8 mouse cellular contexts compared by ENCODE assay signal in the genomic region with DNA sequence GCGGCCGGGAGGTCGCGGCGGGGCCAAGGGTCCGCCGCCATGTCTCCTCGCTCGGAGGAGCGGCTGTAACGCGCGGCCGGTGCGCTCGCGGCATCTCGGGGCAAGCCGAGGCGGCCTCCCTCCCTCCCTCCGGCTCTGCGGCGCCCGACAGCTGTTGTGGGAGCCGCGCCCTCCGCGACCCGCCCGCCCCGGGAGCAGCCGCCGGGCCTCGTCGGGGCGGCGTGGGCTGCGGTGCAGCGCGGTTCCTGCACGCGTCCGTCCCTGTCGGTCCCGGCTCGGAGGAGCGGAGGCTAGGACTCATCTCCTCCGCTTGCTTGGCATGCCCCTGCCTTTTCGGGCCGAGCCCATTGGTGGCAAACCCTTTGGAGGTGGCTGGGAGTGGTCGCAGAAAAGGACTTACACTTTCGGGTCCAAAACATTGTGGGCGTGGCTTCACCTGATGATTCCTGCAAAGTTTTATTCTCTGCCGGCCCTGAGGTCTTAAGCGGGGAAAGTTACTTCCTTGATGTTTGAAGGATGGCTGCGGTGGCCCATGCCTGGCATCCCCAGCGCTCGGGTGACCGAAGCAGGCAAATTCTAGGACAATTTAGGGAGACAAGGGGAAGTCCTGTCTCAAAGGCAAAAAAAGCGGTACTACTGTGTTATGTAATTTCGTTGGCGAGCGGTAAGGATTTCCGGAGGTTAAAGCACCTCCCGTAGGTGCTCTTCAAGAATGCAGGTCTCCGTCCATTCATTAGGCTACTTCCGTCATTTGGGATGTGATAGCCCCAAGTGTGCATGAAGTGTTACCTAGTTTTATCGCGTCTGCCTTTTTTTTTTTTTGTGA. TPM values are rescaled to one million over a fixed set of nuclear protein-coding genes. Genes with fewer than 3 reads are reported as not detected.
DNase-seq lines count a peak whose midpoint lies in the region; ATAC-seq lines count a peak whose summit lies in the region.

No protein-coding gene starts in this region.

- peak overlapping the region; percentile 94 for H3K27ac ChIP-seq in hindbrain, embryonic 11.5 days (ENCODE audit: low read depth, low read length)

- 2% methylated on average over 45 of the region's 69 CpGs for WGBS in hindbrain, embryonic 11.5 days

- H3K4me2 ChIP-seq in hindbrain, embryonic 11.5 days (replicated peaks; ENCODE audit: low read depth, low read length): peak overlapping the region; percentile 51

- H3K4me1 ChIP-seq in erythroblast, embryonic 14.5 days (ENCODE audit: control insufficient read depth): peaks cover 38% of the 10 kb centered on the region
- H3K4me1 ChIP-seq in hindbrain, embryonic 11.5 days (replicated peaks; ENCODE audit: control insufficient read depth, insufficient read depth, low read length): no peaks in the 10 kb centered on the region

- H3K36me3 ChIP-seq in erythroblast, embryonic 14.5 days (ENCODE audit: control insufficient read depth): peaks cover 29% of the 10 kb centered on the region
- no peaks in the 10 kb centered on the region for H3K36me3 ChIP-seq in hindbrain, embryonic 11.5 days (ENCODE audit: control insufficient read depth, insufficient read depth, low read length)

- H3K9ac ChIP-seq in hindbrain, embryonic 11.5 days (ENCODE audit: low read depth, low read length): peak overlapping the region; percentile 98

- H3K4me3 ChIP-seq in erythroblast, embryonic 14.5 days (replicated peaks): peak overlapping the region; percentile 74
- H3K4me3 ChIP-seq in hindbrain, embryonic 11.5 days (ENCODE audit: low read depth, low read length): peak overlapping the region; percentile 97

- peaks cover 5% of the 10 kb centered on the region for H3K9me3 ChIP-seq in erythroblast, embryonic 14.5 days (ENCODE audit: control insufficient read depth, low read length)
- no peaks in the 10 kb centered on the region for H3K9me3 ChIP-seq in hindbrain, embryonic 11.5 days (ENCODE audit: control insufficient read depth, low read length)

- DNase-seq in layer of hippocampus, adult 11-12 months (ENCODE audit: low spot score): peak; percentile 44
- DNase-seq in layer of hippocampus, adult 9-10 months (ENCODE audit: low spot score): no peak
- peak; percentile 92 for DNase-seq in R1 (ENCODE audit: low read depth, low spot score)
- peak; percentile 68 for DNase-seq in hindbrain, embryonic 11.5 days (ENCODE audit: low spot score)
- peak; percentile 42 to 47 for DNase-seq in layer of hippocampus, postnatal 36 days
- peak; percentile 71 to 75 for DNase-seq in spleen, postnatal 10 days (ENCODE audit: low spot score in 2 of 2)

- H3K27me3 ChIP-seq in erythroblast, embryonic 14.5 days (ENCODE audit: control insufficient read depth): no peaks in the 10 kb centered on the region
- H3K27me3 ChIP-seq in hindbrain, embryonic 11.5 days (ENCODE audit: control insufficient read depth, insufficient read depth, low read length): no peaks in the 10 kb centered on the region

- ATAC-seq in hindbrain, embryonic 11.5 days (ENCODE audit: low FRiP score): peak; percentile 75
- peak; percentile 9; the same call in 1 of the 2 replicates for ATAC-seq in megakaryocyte-erythroid progenitor cell, adult 5-6 weeks (replicated peaks; ENCODE audit: low FRiP score, low TSS enrichment, poor library complexity, severe bottlenecking)

RNA-seq across cellular contexts. Expression of a gene that starts 0.7 kb away (rescaled TPM):
- polyA plus RNA-seq in erythroblast, embryonic 14.5 days (2012): 0.24 and 1.2 TPM in 2 replicates
- polyA plus RNA-seq in hindbrain, embryonic 11.5 days (2014; fragmentation: Nextera tagmentation; extraction: Ambion mirVana): 30.6 and 37.9 TPM in 2 replicates
- 10 to 100 TPM; 30.4 to 31.2 TPM for total RNA-seq in layer of hippocampus, postnatal 36 days (2021)
- total RNA-seq in megakaryocyte-erythroid progenitor cell, adult 5-6 weeks (2014; fragmentation: Nextera tagmentation): 59.5 and 86.0 TPM in 2 replicates
- 137 and 163 TPM in 2 replicates for total RNA-seq in megakaryocyte-erythroid progenitor cell, adult 5-6 weeks (2017)

RNA-seq across cellular contexts. Expression of a gene that starts 51.0 kb away (rescaled TPM):
- 19.8 and 21.6 TPM in 2 replicates for polyA plus RNA-seq in erythroblast, embryonic 14.5 days (2012)
- 87.8 and 91.2 TPM in 2 replicates for polyA plus RNA-seq in hindbrain, embryonic 11.5 days (2014; fragmentation: Nextera tagmentation; extraction: Ambion mirVana)
- under 1 TPM; 0.47 to 0.53 TPM for total RNA-seq in layer of hippocampus, postnatal 36 days (2021)
- 79.5 and 94.4 TPM in 2 replicates for total RNA-seq in megakaryocyte-erythroid progenitor cell, adult 5-6 weeks (2014; fragmentation: Nextera tagmentation)
- 80.8 and 86.6 TPM in 2 replicates for total RNA-seq in megakaryocyte-erythroid progenitor cell, adult 5-6 weeks (2017)

Comparison
In these comparisons a context has a peak if more than half of its experiments do, and no peak if none do; other contexts are left out.
1. RNA of a gene that starts 51.0 kb away (total RNA-seq): 79.5 to 94.4 TPM in megakaryocyte-erythroid progenitor cell, adult 5-6 weeks; 0.47 to 0.53 TPM in layer of hippocampus, postnatal 36 days; every median in the first group is over 10 times any median in the second.